Mouse (Mus musculus) frontal cortex, postnatal 10 days (tissue): ENCODE data around the gene Defb22.
A peak's percentile ranks its signal among the peaks of the same experiment; 100 is the strongest.

Experiments used
- DNase-seq, 2 experiments: peaks; one replicate each; pipeline ENCODE4 v3.0.0; 2022; ENCODE audit warnings: low spot score in 2 of 2, mixed read lengths in 1 of 2

Gene Defb22

DNA sequence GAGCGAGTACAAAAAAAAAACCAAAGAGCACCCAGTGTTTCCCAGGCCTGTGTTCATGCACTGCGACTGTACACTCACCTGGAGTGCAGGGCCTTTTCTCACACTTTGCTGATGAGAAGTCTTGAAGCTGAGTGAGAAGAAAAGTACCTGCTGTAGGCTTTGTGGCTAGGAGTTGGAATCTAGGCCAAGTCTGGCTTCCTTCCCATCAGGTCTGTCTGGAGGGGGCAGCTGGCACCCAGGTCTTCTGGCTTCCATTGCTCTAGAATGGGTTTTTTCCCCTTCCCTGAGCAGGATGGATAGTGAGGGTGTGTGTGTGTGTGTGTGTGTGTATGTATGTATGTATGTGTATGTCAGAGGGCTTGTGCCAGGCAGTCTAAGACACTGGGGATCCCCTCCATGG lies 50.1 kb downstream of the Defb22 start:
- no peak for DNase-seq

GRCm38 (mm10) chr2:152438963-152439362 lies 51.0 kb downstream of the Defb22 start:
- DNase-seq = no peak

- peak; percentile 55 to 81 for DNase-seq
Measured at GRCm38 (mm10) chr2:152436983-152437860, 52.7 kb downstream of the Defb22 start.

- DNase-seq = no peak
Measured at GRCm38 (mm10) chr2:152436405-152436901, 53.5 kb downstream of the Defb22 start.
